Mouse (Mus musculus): Measurements from ENCODE around the gene Vgll4. TPM values are rescaled to one million over a fixed set of nuclear protein-coding genes. Genes with fewer than 3 reads are reported as not detected.

Vgll4 gene
- polyA plus RNA-seq, 1 experiment from 2014 or later: 87.0 TPM

DNA sequence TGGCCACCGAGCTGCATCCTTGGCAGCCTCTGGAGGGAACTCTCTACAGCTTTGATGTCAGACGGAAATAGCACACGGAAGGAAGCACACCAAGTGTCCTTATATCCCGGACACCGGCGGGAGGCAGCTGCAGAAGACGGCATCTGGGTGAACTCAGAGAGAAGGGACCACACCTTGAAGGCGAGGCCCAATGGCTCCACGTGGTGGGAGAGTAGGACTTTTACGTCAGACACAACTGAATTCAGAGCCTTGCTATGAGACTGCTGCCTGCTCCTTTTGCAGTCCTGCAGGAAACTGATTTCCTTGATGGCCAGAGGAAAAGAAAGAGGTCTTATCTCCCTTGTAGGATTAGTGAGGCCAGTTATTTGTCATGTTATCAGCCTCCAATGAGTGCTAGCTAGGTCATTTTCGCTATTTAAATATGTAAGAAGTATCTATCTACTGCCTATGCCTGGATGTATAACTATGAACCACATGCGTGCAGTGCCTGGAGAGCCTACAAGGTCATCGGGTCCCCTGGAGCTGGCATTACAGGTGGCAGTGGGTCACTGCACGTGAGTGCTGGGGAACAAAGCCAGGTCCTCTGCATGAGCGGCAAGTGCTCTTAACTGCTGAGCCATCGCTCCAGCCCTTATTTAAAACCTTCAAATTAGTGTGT, 28.7 kb upstream of the Vgll4 start:
- WGBS: 68% methylated on average over 16 of the region's 16 CpGs
- Histone ChIP-seq H3K27me3 (replicated peaks) (no peaks in the 10 kb centered on the region), H3K4me2 (no peak overlapping the region), H3K4me1 (0 out of 2 replicates have a peak, but pooled peaks cover 5% of the 10 kb centered on the region), H3K36me3 (no peaks in the 10 kb centered on the region), H3K27ac (no peak overlapping the region), H3K9me3 (no peaks in the 10 kb centered on the region), H3K9ac (no peak overlapping the region), H3K4me3 (replicated peaks) (no peak overlapping the region)
- ATAC-seq (ENCODE audit: insufficient read depth, low FRiP score, low read depth): peak; percentile 61

DNA sequence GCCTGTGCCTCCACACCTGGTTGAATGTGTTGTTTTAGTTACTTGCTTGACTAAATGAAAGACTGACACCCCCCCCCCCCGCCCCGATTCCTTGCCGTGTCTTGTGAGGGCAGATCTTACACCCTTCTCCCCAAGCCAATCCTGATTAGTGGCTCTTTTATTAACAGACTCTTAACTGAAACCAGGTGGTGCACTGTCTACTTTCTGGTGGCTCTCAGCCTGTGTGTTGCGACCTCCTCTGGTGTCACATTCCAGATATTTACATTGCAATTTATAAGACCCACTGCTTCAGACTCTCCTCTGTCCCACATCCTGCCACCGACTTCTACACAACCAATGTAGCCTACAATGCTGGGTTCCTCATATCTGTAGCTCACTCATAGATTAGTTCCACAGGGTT, 27.7 kb upstream of the Vgll4 start:
- Histone ChIP-seq H3K36me3 (no peaks in the 10 kb centered on the region), H3K4me2 (no peak overlapping the region), H3K27ac (no peak overlapping the region), H3K4me1 (0 out of 2 replicates have a peak, but pooled peaks cover 5% of the 10 kb centered on the region), H3K27me3 (replicated peaks) (no peaks in the 10 kb centered on the region), H3K9me3 (no peaks in the 10 kb centered on the region), H3K4me3 (replicated peaks) (no peak overlapping the region), H3K9ac (no peak overlapping the region)
- WGBS: 68% methylated on average over 5 of the region's 5 CpGs
- ATAC-seq (ENCODE audit: insufficient read depth, low FRiP score, low read depth): no peak

DNA sequence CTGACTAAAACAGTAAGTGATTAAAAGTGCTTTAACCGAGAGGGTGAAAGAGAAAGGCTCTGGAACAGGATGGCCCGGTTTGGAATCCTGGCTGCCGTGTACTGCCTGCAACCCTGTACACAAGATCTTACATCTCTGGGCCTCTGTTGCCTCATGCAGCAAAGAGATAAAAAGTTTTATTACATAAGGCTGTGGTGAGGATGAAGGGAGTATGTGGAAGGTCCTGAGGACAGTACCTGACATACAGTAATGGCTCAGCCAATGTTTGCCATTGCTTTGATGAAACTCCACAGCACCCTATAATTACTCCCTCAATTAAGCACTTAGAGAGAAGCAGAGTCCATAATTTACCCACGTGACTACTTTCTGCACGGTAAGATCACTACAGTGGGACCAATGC, 27.1 kb upstream of the Vgll4 start:
- Histone ChIP-seq H3K9ac (no peak overlapping the region), H3K36me3 (no peaks in the 10 kb centered on the region), H3K4me1 (0 out of 2 replicates have a peak, but pooled peaks cover 5% of the 10 kb centered on the region), H3K27ac (no peak overlapping the region), H3K9me3 (no peaks in the 10 kb centered on the region), H3K4me3 (replicated peaks) (no peak overlapping the region), H3K4me2 (no peak overlapping the region), H3K27me3 (replicated peaks) (no peaks in the 10 kb centered on the region)
- ATAC-seq (ENCODE audit: insufficient read depth, low FRiP score, low read depth): no peak
- 75% methylated on average over 5 of the region's 5 CpGs for WGBS

DNA sequence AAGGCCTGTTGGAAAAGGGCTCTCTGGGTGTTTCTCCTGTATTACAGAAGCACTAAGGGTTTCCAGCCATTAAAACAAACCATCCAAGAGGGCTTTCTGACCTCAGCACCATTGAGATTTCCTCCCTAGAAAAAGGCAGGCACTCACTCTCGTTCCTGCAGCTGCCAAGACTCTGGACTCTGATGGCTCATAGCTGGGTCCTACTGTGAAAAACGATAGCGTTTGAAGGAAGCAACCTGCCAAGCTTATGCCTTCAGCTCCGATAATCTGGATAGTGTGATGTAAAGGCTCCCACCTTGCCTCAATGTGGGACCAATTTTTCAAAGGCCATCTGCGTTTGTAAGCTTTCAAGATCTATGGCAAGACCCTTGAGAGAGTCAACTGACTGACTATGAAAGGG, 24.3 kb upstream of the Vgll4 start:
- H3K9me3 ChIP-seq: no peaks in the 10 kb centered on the region
- H3K4me1 ChIP-seq: 0 out of 2 replicates have a peak, but pooled peaks cover 5% of the 10 kb centered on the region
- no peak for ATAC-seq (ENCODE audit: insufficient read depth, low FRiP score, low read depth)
- no peak overlapping the region for H3K4me2 ChIP-seq
- H3K36me3 ChIP-seq: no peaks in the 10 kb centered on the region
- H3K27ac ChIP-seq: peak overlapping the region; percentile 13; the same call in 1 of the 2 replicates
- H3K9ac ChIP-seq: no peak overlapping the region
- H3K27me3 ChIP-seq (replicated peaks): no peaks in the 10 kb centered on the region
- 73% methylated on average over 5 of the region's 5 CpGs for WGBS
- no peak overlapping the region for H3K4me3 ChIP-seq (replicated peaks)

DNA sequence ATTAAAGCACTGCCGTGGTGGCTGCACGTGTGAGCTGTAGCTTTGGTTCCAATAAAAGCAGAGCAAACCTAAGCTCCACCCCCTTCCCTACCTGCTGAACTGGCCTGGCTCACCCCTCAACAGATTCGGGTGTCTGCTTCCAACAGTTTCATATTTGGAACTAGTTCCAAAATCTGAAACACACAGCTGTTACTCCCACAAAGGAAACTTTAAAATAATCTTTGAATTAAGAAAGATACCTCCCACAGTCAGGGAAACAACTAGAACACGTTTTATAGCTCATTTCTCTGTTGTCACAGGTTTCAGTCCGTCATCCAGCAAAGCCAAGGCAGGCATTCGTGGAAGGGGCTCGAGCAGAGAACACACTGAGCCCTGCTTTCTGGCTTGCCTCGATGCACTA, 23.9 kb upstream of the Vgll4 start:
- Histone ChIP-seq H3K9me3 (no peaks in the 10 kb centered on the region), H3K4me3 (replicated peaks) (no peak overlapping the region), H3K27me3 (replicated peaks) (no peaks in the 10 kb centered on the region), H3K27ac (peak overlapping the region; percentile 13; the same call in 1 of the 2 replicates), H3K4me1 (0 out of 2 replicates have a peak, but pooled peaks cover 9% of the 10 kb centered on the region), H3K36me3 (no peaks in the 10 kb centered on the region), H3K4me2 (no peak overlapping the region), H3K9ac (no peak overlapping the region)
- WGBS: 56% methylated on average over 8 of the region's 8 CpGs
- ATAC-seq (ENCODE audit: insufficient read depth, low FRiP score, low read depth): no peak

DNA sequence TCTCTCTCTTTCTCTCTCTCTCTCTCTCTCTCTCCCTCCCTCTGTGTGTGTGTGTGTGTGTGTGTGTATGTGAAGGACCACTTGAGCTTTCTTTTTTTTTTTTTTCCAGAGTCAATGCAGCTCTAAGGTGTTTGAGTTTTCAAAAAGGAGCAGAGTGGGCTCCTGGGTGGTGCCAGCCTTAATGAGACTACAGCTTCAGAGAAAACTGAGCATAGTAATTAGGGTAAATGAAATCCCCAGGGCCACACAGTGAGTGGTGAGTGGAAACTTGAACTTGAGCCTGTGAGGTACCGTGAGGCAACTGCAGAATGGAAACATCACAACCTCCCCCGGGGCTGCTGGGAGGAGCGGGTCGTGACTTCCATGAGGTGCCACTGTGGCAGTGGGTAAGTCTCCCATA, 22.1 kb upstream of the Vgll4 start:
- H3K4me3 ChIP-seq (replicated peaks): no peak overlapping the region
- H3K4me2 ChIP-seq: no peak overlapping the region
- no peak overlapping the region for H3K9ac ChIP-seq
- no peak overlapping the region for H3K27ac ChIP-seq
- 0 out of 2 replicates have a peak, but pooled peaks cover 5% of the 10 kb centered on the region for H3K4me1 ChIP-seq
- 84% methylated on average over 4 of the region's 4 CpGs for WGBS
- H3K36me3 ChIP-seq: no peaks in the 10 kb centered on the region
- no peak for ATAC-seq (ENCODE audit: insufficient read depth, low FRiP score, low read depth)
- H3K27me3 ChIP-seq (replicated peaks): no peaks in the 10 kb centered on the region
- H3K9me3 ChIP-seq: no peaks in the 10 kb centered on the region

DNA sequence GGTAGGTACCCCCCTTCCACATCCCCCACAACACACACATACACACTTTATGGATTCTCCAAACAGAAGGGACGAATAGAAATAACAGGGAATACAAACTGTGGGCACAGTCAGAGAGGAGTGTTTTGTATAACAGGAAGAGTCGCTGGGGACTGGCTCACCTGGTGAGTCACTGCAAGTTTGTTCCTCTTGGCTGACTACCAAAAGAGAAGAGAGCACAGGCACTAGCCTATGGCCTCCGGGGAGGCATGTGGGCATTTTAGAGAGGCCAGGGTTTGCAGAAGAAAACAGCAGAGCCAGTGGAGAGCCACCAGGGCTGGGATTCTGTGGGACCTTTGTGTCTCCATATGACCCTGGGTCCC, 18.8 kb upstream of the Vgll4 start:
- 47% methylated on average over 3 of the region's 3 CpGs for WGBS
- H3K9ac ChIP-seq: no peak overlapping the region
- no peaks in the 10 kb centered on the region for H3K36me3 ChIP-seq
- H3K27ac ChIP-seq: peak overlapping the region; percentile 93
- peak; percentile 82; the same call in 1 of the 2 replicates for ATAC-seq (ENCODE audit: insufficient read depth, low FRiP score, low read depth)
- no peaks in the 10 kb centered on the region for H3K9me3 ChIP-seq
- no peak overlapping the region for H3K4me3 ChIP-seq (replicated peaks)
- H3K4me1 ChIP-seq: 0 out of 2 replicates have a peak, but pooled peaks cover 5% of the 10 kb centered on the region
- no peak overlapping the region for H3K4me2 ChIP-seq
- no peaks in the 10 kb centered on the region for H3K27me3 ChIP-seq (replicated peaks)

DNA sequence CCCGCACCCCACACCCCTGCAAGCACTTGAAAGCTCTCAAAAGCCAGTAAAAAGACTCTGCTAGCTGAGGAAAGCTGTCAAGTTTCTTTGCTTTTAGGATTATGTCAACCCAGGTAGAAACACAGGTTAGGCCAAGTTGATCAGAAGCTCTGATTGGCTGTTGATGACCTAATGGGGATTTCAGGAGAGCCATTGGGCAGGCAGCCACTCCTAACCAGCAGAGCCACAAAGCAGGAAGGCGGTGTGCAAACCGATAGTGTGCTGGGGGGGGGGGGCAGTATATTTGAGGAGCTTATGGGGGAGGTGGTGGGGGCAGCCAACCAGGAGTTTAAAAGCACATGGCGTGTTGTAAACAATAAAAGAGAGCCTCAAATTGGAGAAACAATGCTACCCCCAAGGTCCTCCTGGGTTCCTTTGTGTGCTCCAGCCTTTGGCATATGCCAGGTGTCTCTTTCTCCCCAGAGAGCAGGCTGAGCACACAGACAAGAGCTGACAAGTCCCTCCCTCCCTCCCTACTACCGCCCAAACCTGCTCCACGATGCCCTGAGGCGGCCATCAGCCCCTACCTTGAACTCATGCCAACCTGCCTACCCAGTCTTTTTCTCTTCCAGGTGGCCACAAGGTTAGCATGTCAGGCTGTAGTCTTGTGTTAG, 18.3 kb upstream of the Vgll4 start:
- H3K4me2 ChIP-seq: no peak overlapping the region
- no peaks in the 10 kb centered on the region for H3K36me3 ChIP-seq
- H3K4me1 ChIP-seq: 0 out of 2 replicates have a peak, but pooled peaks cover 5% of the 10 kb centered on the region
- no peaks in the 10 kb centered on the region for H3K27me3 ChIP-seq (replicated peaks)
- no peak overlapping the region for H3K9ac ChIP-seq
- peak overlapping the region; percentile 93 for H3K27ac ChIP-seq
- peak; percentile 81 for ATAC-seq (ENCODE audit: insufficient read depth, low FRiP score, low read depth)
- 61% methylated on average over 7 of the region's 7 CpGs for WGBS
- H3K4me3 ChIP-seq (replicated peaks): no peak overlapping the region
- no peaks in the 10 kb centered on the region for H3K9me3 ChIP-seq

DNA sequence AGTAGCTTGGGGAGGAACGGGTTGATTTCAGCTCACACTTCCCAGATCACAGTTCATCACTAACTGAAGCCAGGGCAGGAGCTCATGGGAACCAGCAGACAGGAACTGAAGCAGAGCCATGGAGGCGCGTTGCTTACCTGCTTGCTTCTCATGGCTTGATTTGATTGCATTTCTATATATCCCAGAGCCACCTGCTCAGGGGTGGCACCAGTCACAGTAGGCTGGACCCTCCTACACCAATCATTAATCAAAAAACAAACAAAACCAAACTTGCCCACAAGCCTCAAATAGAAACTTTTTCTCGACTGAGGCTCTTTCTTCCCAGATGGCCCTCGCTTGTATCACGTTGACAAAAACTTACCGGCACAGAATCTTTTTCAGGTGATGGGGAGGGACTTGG, 12.9 kb upstream of the Vgll4 start:
- H3K4me2 ChIP-seq: no peak overlapping the region
- H3K4me3 ChIP-seq (replicated peaks): no peak overlapping the region
- no peaks in the 10 kb centered on the region for H3K9me3 ChIP-seq
- H3K4me1 ChIP-seq: no peaks in the 10 kb centered on the region
- no peak overlapping the region for H3K9ac ChIP-seq
- no peaks in the 10 kb centered on the region for H3K27me3 ChIP-seq (replicated peaks)
- no peak overlapping the region for H3K27ac ChIP-seq
- ATAC-seq (ENCODE audit: insufficient read depth, low FRiP score, low read depth): peak; percentile 76; the same call in 1 of the 2 replicates
- WGBS: 59% methylated on average over 7 of the region's 7 CpGs
- no peaks in the 10 kb centered on the region for H3K36me3 ChIP-seq

DNA sequence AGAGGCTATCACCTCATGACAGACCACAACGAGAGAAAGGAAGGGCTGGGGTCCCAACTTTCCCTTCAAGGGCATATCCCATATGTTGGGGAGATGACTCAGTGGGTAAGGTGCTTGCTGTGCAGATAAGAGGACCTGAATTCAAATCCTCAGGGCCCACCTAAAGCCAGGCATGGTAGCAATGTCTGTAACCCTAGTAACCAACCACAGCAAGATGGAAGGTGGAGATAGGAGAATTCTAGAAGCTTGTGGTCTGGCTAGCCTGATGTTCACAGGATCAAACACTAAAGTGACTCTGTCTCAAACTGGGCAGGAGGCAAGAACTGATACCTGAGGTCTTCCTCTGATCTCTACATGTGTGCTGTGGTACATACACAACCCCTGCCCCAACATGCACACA, 9.9 kb upstream of the Vgll4 start:
- 56% methylated on average over 1 of the region's 1 CpGs for WGBS
- H3K27ac ChIP-seq: no peak overlapping the region
- no peaks in the 10 kb centered on the region for H3K36me3 ChIP-seq
- no peak overlapping the region for H3K4me3 ChIP-seq (replicated peaks)
- H3K9me3 ChIP-seq: no peaks in the 10 kb centered on the region
- ATAC-seq (ENCODE audit: insufficient read depth, low FRiP score, low read depth): no peak
- H3K27me3 ChIP-seq (replicated peaks): no peaks in the 10 kb centered on the region
- H3K9ac ChIP-seq: no peak overlapping the region
- no peaks in the 10 kb centered on the region for H3K4me1 ChIP-seq
- no peak overlapping the region for H3K4me2 ChIP-seq

DNA sequence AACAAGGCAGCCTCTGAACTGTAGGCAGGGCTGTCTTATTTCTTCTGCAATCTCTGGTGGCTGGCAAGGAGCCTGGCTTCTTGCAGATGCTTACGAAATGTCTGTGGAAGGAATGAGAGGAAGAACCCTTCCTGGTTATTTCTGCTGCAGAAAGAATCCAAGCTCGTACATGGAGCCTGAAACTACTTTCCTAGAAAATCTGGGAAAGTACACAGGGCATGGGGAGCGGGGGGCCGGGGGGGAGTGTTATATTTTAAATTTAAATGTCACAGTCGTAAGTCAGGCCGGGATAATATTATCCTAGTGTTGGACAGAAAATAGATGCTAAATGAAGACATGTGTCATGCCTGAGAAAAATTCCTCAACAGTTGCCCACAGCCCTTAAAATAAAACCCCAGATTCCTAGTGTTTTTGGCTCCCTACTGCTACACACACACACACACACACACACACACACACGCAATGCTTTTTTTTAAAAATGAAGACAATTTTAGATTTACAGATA, 7.2 kb upstream of the Vgll4 start:
- WGBS: 66% methylated on average over 7 of the region's 7 CpGs

DNA sequence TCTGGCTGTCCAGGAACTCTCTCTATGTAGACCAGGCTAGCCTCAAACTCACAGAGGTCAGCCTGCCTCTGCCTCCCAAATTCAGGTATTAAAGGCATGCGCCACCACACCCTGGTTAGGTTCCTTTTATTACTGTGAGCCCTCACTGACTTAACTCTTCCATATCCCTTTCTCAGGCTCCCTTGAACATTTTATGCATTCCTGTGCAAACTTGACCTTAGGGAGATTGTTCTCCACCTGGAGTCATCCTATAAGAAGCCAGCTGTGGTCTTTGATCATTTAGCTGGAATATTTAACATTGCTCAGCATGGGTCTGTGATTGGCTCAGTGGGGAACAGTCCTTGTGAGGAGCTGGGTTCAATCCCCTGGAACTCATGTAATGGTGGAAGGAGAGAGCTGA, 4.5 kb upstream of the Vgll4 start:
- 93% methylated on average over 1 of the region's 1 CpGs for WGBS
- ATAC-seq (ENCODE audit: insufficient read depth, low FRiP score, low read depth): no peak

More for the DNA sequence above, 7.2 kb upstream of the Vgll4 start:
- no peak overlapping the region for H3K27ac ChIP-seq
- H3K27me3 ChIP-seq (replicated peaks): no peaks in the 10 kb centered on the region
- H3K4me2 ChIP-seq: no peak overlapping the region
- no peak overlapping the region for H3K9ac ChIP-seq
- no peaks in the 10 kb centered on the region for H3K4me1 ChIP-seq
- no peaks in the 10 kb centered on the region for H3K9me3 ChIP-seq
- H3K36me3 ChIP-seq: no peaks in the 10 kb centered on the region
- ATAC-seq (ENCODE audit: insufficient read depth, low FRiP score, low read depth): no peak
- no peak overlapping the region for H3K4me3 ChIP-seq (replicated peaks)

More for the DNA sequence above, 4.5 kb upstream of the Vgll4 start:
- no peak overlapping the region for H3K9ac ChIP-seq
- no peak overlapping the region for H3K27ac ChIP-seq
- H3K4me2 ChIP-seq: no peak overlapping the region
- H3K36me3 ChIP-seq: no peaks in the 10 kb centered on the region
- no peaks in the 10 kb centered on the region for H3K27me3 ChIP-seq (replicated peaks)
- H3K9me3 ChIP-seq: no peaks in the 10 kb centered on the region
- H3K4me1 ChIP-seq: peaks cover 4% of the 10 kb centered on the region
- H3K4me3 ChIP-seq (replicated peaks): no peak overlapping the region
